Mouse (Mus musculus): ENCODE measurements at regions not wholly inside any gene's neighbourhood (a gene's known extent, or its start where the extent isn't known, plus 50 kb on each side); places are given as distances from the start of the nearest gene placed in this dataset.
A peak's percentile ranks its signal among the peaks of the same experiment; 100 is the strongest.

GRCm38 (mm10) chr9:67118429-67118828 lies 69.2 kb upstream of the Tpm1 start:
- no peak for DNase-seq (ENCODE audit: extremely low read depth, insufficient read length, low spot score)

GRCm38 (mm10) chr9:67117639-67118038 lies 68.4 kb upstream of the Tpm1 start:
- no peak for DNase-seq (ENCODE audit: extremely low read depth, insufficient read length, low spot score)

GRCm38 (mm10) chr9:67115991-67116390 lies 66.8 kb upstream of the Tpm1 start:
- no peak for DNase-seq (ENCODE audit: extremely low read depth, insufficient read length, low spot score)

GRCm38 (mm10) chr9:67114099-67114498 lies 64.9 kb upstream of the Tpm1 start:
- DNase-seq (ENCODE audit: extremely low read depth, insufficient read length, low spot score), result no peak

GRCm38 (mm10) chr9:67111836-67112584 lies 62.8 kb upstream of the Tpm1 start:
- no peak for DNase-seq (ENCODE audit: extremely low read depth, insufficient read length, low spot score)

GRCm38 (mm10) chr9:67107938-67108337 lies 58.7 kb upstream of the Tpm1 start:
- no peak for DNase-seq (ENCODE audit: extremely low read depth, insufficient read length, low spot score)

GRCm38 (mm10) chr9:67105867-67106266 lies 56.7 kb upstream of the Tpm1 start:
- DNase-seq (ENCODE audit: extremely low read depth, insufficient read length, low spot score), result peak; percentile 96

GRCm38 (mm10) chr9:67105216-67105615 lies 56.0 kb upstream of the Tpm1 start:
- DNase-seq (ENCODE audit: extremely low read depth, insufficient read length, low spot score), result peak; percentile 35

GRCm38 (mm10) chr9:67104616-67105015 lies 55.4 kb upstream of the Tpm1 start:
- peak; percentile 68 for DNase-seq (ENCODE audit: extremely low read depth, insufficient read length, low spot score)

GRCm38 (mm10) chr9:67102578-67102977 lies 53.4 kb upstream of the Tpm1 start:
- peak; percentile 69 for DNase-seq (ENCODE audit: extremely low read depth, insufficient read length, low spot score)

GRCm38 (mm10) chr9:67099471-67099870 lies 50.3 kb upstream of the Tpm1 start:
- DNase-seq (ENCODE audit: extremely low read depth, insufficient read length, low spot score), result no peak
